Mouse (Mus musculus): ENCODE measurements around the gene Fam228a.
"Not testable (repeated sequence)": the region's sequence is repeated elsewhere in the genome, so short reads cannot be mapped to it uniquely, and the experiment has no call there.

Gene Fam228a

GRCm38 (mm10) chr12:4738031-4738576 is at the start of gene Fam228a:
TSS of gene Fam228a (minus strand) at chr12:4738430.
- peak; percentile 11 for DNase-seq (ENCODE audit: low read depth, low spot score)

- no peak for DNase-seq (ENCODE audit: low read depth, low spot score)
Observed at GRCm38 (mm10) chr12:4784466-4784865, 46.2 kb upstream of the Fam228a start.

GRCm38 (mm10) chr12:4783598-4783997 is 45.4 kb upstream of the Fam228a start:
- DNase-seq (ENCODE audit: low read depth, low spot score) = no peak

GRCm38 (mm10) chr12:4781725-4782404 is 43.6 kb upstream of the Fam228a start:
- DNase-seq (ENCODE audit: low read depth, low spot score) = not testable (repeated sequence)

GRCm38 (mm10) chr12:4781270-4781669 is 43.0 kb upstream of the Fam228a start:
- DNase-seq (ENCODE audit: low read depth, low spot score) = no peak

- DNase-seq (ENCODE audit: low read depth, low spot score) = no peak
Observed at GRCm38 (mm10) chr12:4780245-4780644, 42.0 kb upstream of the Fam228a start.

- no peak for DNase-seq (ENCODE audit: low read depth, low spot score)
Observed at GRCm38 (mm10) chr12:4777734-4778133, 39.5 kb upstream of the Fam228a start.

- no peak for DNase-seq (ENCODE audit: low read depth, low spot score)
Observed at GRCm38 (mm10) chr12:4775588-4775949, 37.3 kb upstream of the Fam228a start.

- no peak for DNase-seq (ENCODE audit: low read depth, low spot score)
Observed at GRCm38 (mm10) chr12:4774895-4775587, 36.8 kb upstream of the Fam228a start.

- DNase-seq (ENCODE audit: low read depth, low spot score) = no peak
Observed at GRCm38 (mm10) chr12:4769333-4769723, 31.1 kb upstream of the Fam228a start.

GRCm38 (mm10) chr12:4768492-4769332 is 30.5 kb upstream of the Fam228a start, which contains the start of the genes Pfn4 and Fam228b:
TSS of gene Pfn4 (plus strand) at chr12:4769022.
TSS of gene Fam228b (minus strand) at chr12:4769267.
- DNase-seq (ENCODE audit: low read depth, low spot score) = peak; percentile 96

GRCm38 (mm10) chr12:4757060-4757459 is 18.8 kb upstream of the Fam228a start:
- no peak for DNase-seq (ENCODE audit: low read depth, low spot score)

- peak; percentile 14 for DNase-seq (ENCODE audit: low read depth, low spot score)
Observed at GRCm38 (mm10) chr12:4754451-4754850, 16.2 kb upstream of the Fam228a start.

- DNase-seq (ENCODE audit: low read depth, low spot score) = no peak
Observed at GRCm38 (mm10) chr12:4744486-4744885, 6.3 kb upstream of the Fam228a start.

- DNase-seq (ENCODE audit: low read depth, low spot score) = no peak
Observed at GRCm38 (mm10) chr12:4742183-4742582, 4.0 kb upstream of the Fam228a start.

- DNase-seq (ENCODE audit: low read depth, low spot score) = no peak
Observed at GRCm38 (mm10) chr12:4740823-4741222, 2.6 kb upstream of the Fam228a start.

- DNase-seq (ENCODE audit: low read depth, low spot score) = no peak
Observed at GRCm38 (mm10) chr12:4732332-4732731, 5.9 kb downstream of the Fam228a start.

- DNase-seq (ENCODE audit: low read depth, low spot score) = no peak
Observed at GRCm38 (mm10) chr12:4731629-4732028, 6.6 kb downstream of the Fam228a start.

- peak; percentile 74 for DNase-seq (ENCODE audit: low read depth, low spot score)
Observed at GRCm38 (mm10) chr12:4729165-4729564, 9.1 kb downstream of the Fam228a start.

GRCm38 (mm10) chr12:4719762-4720754 is 18.2 kb downstream of the Fam228a start:
- DNase-seq (ENCODE audit: low read depth, low spot score) = peak; percentile 94

Measured in R1 (cell line).